Mouse (Mus musculus): ENCODE measurements around the gene Slc1a6. TPM values are rescaled to one million over a fixed set of nuclear protein-coding genes. Genes with fewer than 3 reads are reported as not detected.
A peak's percentile ranks its signal among the peaks of the same experiment; 100 is the strongest.

Slc1a6 gene
- 1.2 TPM in 1 of 2 replicates, not detected in the other for polyA plus RNA-seq (2011; ENCODE audit: insufficient read depth, insufficient read length, low replicate concordance, missing spikeins)

GRCm38 (mm10) chr10:78779981-78780651 is at the start of gene Slc1a6:
Gene Slc1a6 (plus strand): TSS chr10:78780496.
- no peak for TF ChIP-seq POLR2A (IDR thresholded peaks at IDR 0.05; ENCODE audit: borderline replicate concordance, control insufficient read depth, low read depth, low read length)
- no peak for TF ChIP-seq CTCF (IDR thresholded peaks at IDR 0.05; ENCODE audit: control insufficient read depth, insufficient read depth, low read length)
- Histone ChIP-seq H3K27ac (ENCODE audit: control insufficient read depth, insufficient read depth, low read depth, low read length, poor library complexity) (no peak within 1 kb of the TSS), H3K4me1 (ENCODE audit: control insufficient read depth, insufficient read depth, low read length) (no peaks in the 10 kb centered on the region; the same call in 1 of the 2 replicates), H3K4me3 (replicated peaks; ENCODE audit: control insufficient read depth, low read depth, low read length) (peak within 1 kb of the TSS; percentile 13)
- WGBS, result 3% methylated on average over 49 of the region's 54 CpGs

- no peak overlapping the region for H3K27ac ChIP-seq (ENCODE audit: control insufficient read depth, insufficient read depth, low read depth, low read length, poor library complexity)
- no peaks in the 10 kb centered on the region for H3K4me1 ChIP-seq (ENCODE audit: control insufficient read depth, insufficient read depth, low read length)
- no peak overlapping the region for H3K4me3 ChIP-seq (replicated peaks; ENCODE audit: control insufficient read depth, low read depth, low read length)
- TF ChIP-seq POLR2A (IDR thresholded peaks at IDR 0.05; ENCODE audit: borderline replicate concordance, control insufficient read depth, low read depth, low read length) (no peak), CTCF (IDR thresholded peaks at IDR 0.05; ENCODE audit: control insufficient read depth, insufficient read depth, low read length) (no peak)
- WGBS, result 79% methylated on average over 4 of the region's 4 CpGs
Observed at GRCm38 (mm10) chr10:78739821-78740220, 40.5 kb upstream of the Slc1a6 start.

- H3K4me3 ChIP-seq (replicated peaks; ENCODE audit: control insufficient read depth, low read depth, low read length), result no peak overlapping the region
- H3K27ac ChIP-seq (ENCODE audit: control insufficient read depth, insufficient read depth, low read depth, low read length, poor library complexity), result no peak overlapping the region
- no peak for TF ChIP-seq POLR2A (IDR thresholded peaks at IDR 0.05; ENCODE audit: borderline replicate concordance, control insufficient read depth, low read depth, low read length)
- TF ChIP-seq CTCF (IDR thresholded peaks at IDR 0.05; ENCODE audit: control insufficient read depth, insufficient read depth, low read length), result no peak
- no peaks in the 10 kb centered on the region for H3K4me1 ChIP-seq (ENCODE audit: control insufficient read depth, insufficient read depth, low read length)
Observed at GRCm38 (mm10) chr10:78743721-78744120, 36.6 kb upstream of the Slc1a6 start.

GRCm38 (mm10) chr10:78745453-78746232 is 34.7 kb upstream of the Slc1a6 start:
- H3K4me3 ChIP-seq (replicated peaks; ENCODE audit: control insufficient read depth, low read depth, low read length), result no peak overlapping the region
- TF ChIP-seq CTCF (IDR thresholded peaks at IDR 0.05; ENCODE audit: control insufficient read depth, insufficient read depth, low read length) (no peak), POLR2A (IDR thresholded peaks at IDR 0.05; ENCODE audit: borderline replicate concordance, control insufficient read depth, low read depth, low read length) (no peak)
- no peaks in the 10 kb centered on the region for H3K4me1 ChIP-seq (ENCODE audit: control insufficient read depth, insufficient read depth, low read length)
- WGBS, result 47% methylated on average over 4 of the region's 4 CpGs
- H3K27ac ChIP-seq (ENCODE audit: control insufficient read depth, insufficient read depth, low read depth, low read length, poor library complexity), result no peak overlapping the region

GRCm38 (mm10) chr10:78747035-78747721 is 33.1 kb upstream of the Slc1a6 start:
- WGBS, result 5% methylated on average over 27 of the region's 27 CpGs
- TF ChIP-seq CTCF (IDR thresholded peaks at IDR 0.05; ENCODE audit: control insufficient read depth, insufficient read depth, low read length) (no peak), POLR2A (IDR thresholded peaks at IDR 0.05; ENCODE audit: borderline replicate concordance, control insufficient read depth, low read depth, low read length) (no peak)
- Histone ChIP-seq H3K4me1 (ENCODE audit: control insufficient read depth, insufficient read depth, low read length) (no peaks in the 10 kb centered on the region; the same call in 1 of the 2 replicates), H3K27ac (ENCODE audit: control insufficient read depth, insufficient read depth, low read depth, low read length, poor library complexity) (no peak overlapping the region), H3K4me3 (replicated peaks; ENCODE audit: control insufficient read depth, low read depth, low read length) (no peak overlapping the region)

GRCm38 (mm10) chr10:78748161-78748560 is 32.1 kb upstream of the Slc1a6 start:
- H3K4me3 ChIP-seq (replicated peaks; ENCODE audit: control insufficient read depth, low read depth, low read length), result no peak overlapping the region
- 67% methylated on average over 13 of the region's 13 CpGs for WGBS
- H3K27ac ChIP-seq (ENCODE audit: control insufficient read depth, insufficient read depth, low read depth, low read length, poor library complexity), result no peak overlapping the region
- H3K4me1 ChIP-seq (ENCODE audit: control insufficient read depth, insufficient read depth, low read length), result no peaks in the 10 kb centered on the region; the same call in 1 of the 2 replicates
- no peak for TF ChIP-seq CTCF (IDR thresholded peaks at IDR 0.05; ENCODE audit: control insufficient read depth, insufficient read depth, low read length)
- no peak for TF ChIP-seq POLR2A (IDR thresholded peaks at IDR 0.05; ENCODE audit: borderline replicate concordance, control insufficient read depth, low read depth, low read length)

- H3K4me3 ChIP-seq (replicated peaks; ENCODE audit: control insufficient read depth, low read depth, low read length), result no peak overlapping the region
- TF ChIP-seq CTCF (IDR thresholded peaks at IDR 0.05; ENCODE audit: control insufficient read depth, insufficient read depth, low read length) (no peak), POLR2A (IDR thresholded peaks at IDR 0.05; ENCODE audit: borderline replicate concordance, control insufficient read depth, low read depth, low read length) (no peak)
- WGBS, result 78% methylated on average over 6 of the region's 6 CpGs
- no peak overlapping the region for H3K27ac ChIP-seq (ENCODE audit: control insufficient read depth, insufficient read depth, low read depth, low read length, poor library complexity)
- H3K4me1 ChIP-seq (ENCODE audit: control insufficient read depth, insufficient read depth, low read length), result no peaks in the 10 kb centered on the region; the same call in 1 of the 2 replicates
Observed at GRCm38 (mm10) chr10:78748946-78749345, 31.4 kb upstream of the Slc1a6 start.
